Mouse (Mus musculus): ENCODE data around the gene Smg9. TPM values are rescaled to one million over a fixed set of nuclear protein-coding genes. Genes with fewer than 3 reads are reported as not detected.

Gene Smg9
- total RNA-seq, 1 experiment from 2014 or later = 20.1 TPM

- 0 out of 2 replicates have a peak, but pooled peaks have one; percentile 4 for ATAC-seq (replicated peaks; ENCODE audit: insufficient number of reproducible peaks, low FRiP score, low TSS enrichment, poor library complexity, severe bottlenecking)
Observed at GRCm38 (mm10) chr7:24373538-24374379, 25.7 kb upstream of the Smg9 start.

GRCm38 (mm10) chr7:24376456-24376855 lies 23.0 kb upstream of the Smg9 start:
- ATAC-seq (replicated peaks; ENCODE audit: insufficient number of reproducible peaks, low FRiP score, low TSS enrichment, poor library complexity, severe bottlenecking) = no peak

GRCm38 (mm10) chr7:24377091-24377865 lies 22.1 kb upstream of the Smg9 start:
- ATAC-seq (replicated peaks; ENCODE audit: insufficient number of reproducible peaks, low FRiP score, low TSS enrichment, poor library complexity, severe bottlenecking) = no peak

DNA sequence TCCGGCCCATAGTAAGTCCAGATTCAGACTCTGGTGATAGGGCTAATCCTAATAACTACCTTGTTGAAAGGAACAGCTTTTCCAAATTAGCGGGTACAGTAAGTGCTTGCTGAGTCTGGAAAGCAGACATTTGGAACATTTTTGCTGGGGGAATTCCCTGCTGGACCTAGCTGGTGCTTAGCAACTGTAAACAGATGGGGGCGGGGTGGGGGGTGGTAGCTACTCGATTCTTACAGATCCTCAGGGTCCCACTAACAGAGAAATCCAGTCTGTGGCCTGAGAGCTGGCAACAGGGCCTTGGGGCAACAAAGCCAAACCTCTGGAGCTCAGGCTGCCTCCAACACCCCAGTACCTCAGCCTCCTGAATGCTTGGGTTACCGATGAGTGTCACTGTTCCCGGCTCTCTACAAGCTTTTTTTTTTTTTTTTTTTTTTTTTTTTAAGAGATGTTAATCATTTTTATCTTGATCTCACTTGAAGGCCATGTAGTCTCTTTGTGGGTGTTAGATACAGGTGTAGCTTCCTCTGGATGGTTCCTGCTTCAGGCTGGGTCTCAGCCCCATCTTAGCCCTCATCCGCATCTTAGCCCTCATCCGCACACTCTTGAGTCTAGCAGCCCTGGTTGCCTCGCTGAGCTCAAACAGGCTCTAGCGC lies 21.2 kb upstream of the Smg9 start:
- ATAC-seq (replicated peaks; ENCODE audit: insufficient number of reproducible peaks, low FRiP score, low TSS enrichment, poor library complexity, severe bottlenecking) = no peak

DNA sequence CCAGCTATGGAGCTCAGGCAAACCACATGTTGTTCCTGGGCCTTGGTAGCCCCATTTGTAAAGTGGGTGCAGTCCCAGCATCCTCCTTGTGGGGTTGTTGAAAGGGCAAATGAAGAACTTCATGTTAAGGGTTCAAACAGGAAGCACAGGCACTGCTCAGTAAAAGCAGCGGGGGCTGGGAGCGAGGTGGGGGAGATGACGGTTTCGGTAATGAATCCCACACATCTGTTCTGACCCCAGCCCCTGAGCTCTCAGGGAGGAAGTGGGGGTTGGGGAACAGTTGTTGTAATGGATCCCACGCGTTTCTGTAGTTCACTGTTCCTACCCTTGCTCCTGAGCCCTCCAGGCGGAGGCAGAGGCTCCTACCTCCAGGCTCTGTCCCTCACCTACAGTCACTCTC lies 19.5 kb upstream of the Smg9 start:
- no peak; the same call in 1 of the 2 replicates for ATAC-seq (replicated peaks; ENCODE audit: insufficient number of reproducible peaks, low FRiP score, low TSS enrichment, poor library complexity, severe bottlenecking)

- ATAC-seq (replicated peaks; ENCODE audit: insufficient number of reproducible peaks, low FRiP score, low TSS enrichment, poor library complexity, severe bottlenecking) = no peak
Observed at GRCm38 (mm10) chr7:24380370-24380769, 19.0 kb upstream of the Smg9 start.

GRCm38 (mm10) chr7:24382730-24383372 lies 16.6 kb upstream of the Smg9 start:
- no peak for ATAC-seq (replicated peaks; ENCODE audit: insufficient number of reproducible peaks, low FRiP score, low TSS enrichment, poor library complexity, severe bottlenecking)

GRCm38 (mm10) chr7:24384070-24384469 lies 15.3 kb upstream of the Smg9 start:
- ATAC-seq (replicated peaks; ENCODE audit: insufficient number of reproducible peaks, low FRiP score, low TSS enrichment, poor library complexity, severe bottlenecking) = no peak

DNA sequence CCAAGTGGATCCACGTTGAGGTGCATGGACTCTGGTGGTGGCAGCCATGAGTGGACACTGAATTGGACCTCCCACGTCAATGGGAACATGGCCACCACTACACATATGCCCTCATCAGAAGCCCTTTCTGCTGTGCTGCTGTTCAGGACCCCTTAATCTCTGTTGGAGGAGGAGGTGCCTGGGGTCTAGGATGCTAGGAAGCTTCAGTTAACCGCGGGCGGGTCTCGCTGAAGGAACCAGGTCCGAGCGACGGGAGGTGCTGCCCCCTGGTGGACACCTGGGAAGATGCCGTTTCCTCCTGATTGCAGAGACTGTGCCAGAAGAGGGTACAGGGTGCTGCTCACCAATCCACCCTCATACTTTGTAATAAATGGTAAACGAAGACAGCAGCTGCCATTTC lies 14.6 kb upstream of the Smg9 start:
- ATAC-seq (replicated peaks; ENCODE audit: insufficient number of reproducible peaks, low FRiP score, low TSS enrichment, poor library complexity, severe bottlenecking) = peak; percentile 47

DNA sequence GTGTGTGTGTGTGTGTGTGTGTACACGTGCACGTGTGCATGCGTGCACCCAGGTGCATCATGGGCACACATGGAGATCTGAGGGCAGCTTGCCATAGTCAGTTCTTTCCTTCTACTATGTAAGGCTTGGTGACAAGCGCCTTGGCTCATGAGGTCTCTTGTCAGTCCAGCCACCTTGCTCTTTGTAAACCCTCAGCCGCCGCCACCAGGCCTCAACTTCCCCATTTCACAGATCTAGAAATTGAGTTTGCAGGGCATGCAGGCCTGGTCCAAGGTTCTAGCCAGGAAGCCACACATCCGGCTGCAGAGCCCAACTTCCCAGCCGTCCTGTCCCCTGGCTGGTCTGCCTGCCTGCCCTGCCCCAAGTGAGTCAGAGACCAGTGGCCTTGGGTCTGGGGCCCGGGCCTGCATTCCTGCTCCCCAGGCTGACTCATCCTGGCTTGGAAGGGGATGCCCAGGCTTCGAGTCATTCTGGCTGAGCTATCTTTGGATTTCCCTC lies 12.3 kb upstream of the Smg9 start:
- ATAC-seq (replicated peaks; ENCODE audit: insufficient number of reproducible peaks, low FRiP score, low TSS enrichment, poor library complexity, severe bottlenecking) = peak; percentile 44; the same call in 1 of the 2 replicates

GRCm38 (mm10) chr7:24389516-24390187 lies 9.8 kb upstream of the Smg9 start:
- ATAC-seq (replicated peaks; ENCODE audit: insufficient number of reproducible peaks, low FRiP score, low TSS enrichment, poor library complexity, severe bottlenecking) = no peak

DNA sequence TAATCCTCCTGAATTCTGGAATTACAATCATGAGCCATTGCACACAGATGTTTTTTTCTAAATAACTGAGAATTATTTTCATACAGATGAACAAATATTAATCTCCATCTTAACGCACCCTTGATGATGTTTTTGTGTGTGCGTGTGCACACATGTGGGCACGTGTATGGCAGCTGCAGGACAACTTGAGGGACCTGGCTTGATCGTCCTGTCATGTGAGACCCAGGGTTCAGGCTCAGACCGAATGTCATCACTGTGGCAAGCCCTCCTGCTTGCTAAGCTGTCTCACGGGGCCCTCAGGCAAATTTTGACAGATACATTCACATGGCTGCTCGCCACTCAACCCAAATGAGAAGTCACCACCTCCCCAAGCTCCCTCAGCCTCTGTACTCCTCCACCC lies 8.9 kb upstream of the Smg9 start:
- ATAC-seq (replicated peaks; ENCODE audit: insufficient number of reproducible peaks, low FRiP score, low TSS enrichment, poor library complexity, severe bottlenecking) = no peak

DNA sequence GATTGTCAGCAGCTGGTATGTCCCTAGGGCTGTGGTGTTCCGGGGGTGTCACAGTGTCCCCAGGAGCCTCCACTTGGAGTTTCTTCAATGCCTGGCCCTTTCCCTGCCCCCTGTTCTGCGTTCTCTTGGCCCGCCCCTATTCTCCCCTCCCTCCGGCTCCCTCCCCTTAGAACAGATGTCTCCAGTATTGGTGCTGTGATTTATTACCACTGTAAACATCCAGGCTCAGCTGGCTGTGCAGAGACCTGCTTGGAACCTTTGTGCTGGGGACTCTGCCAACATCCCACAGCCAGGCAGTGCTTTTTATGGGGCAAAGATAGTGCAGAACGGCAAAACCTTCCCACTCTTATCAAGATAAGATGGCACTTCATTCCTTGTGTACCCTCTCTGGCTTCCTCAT lies 8.3 kb upstream of the Smg9 start:
- no peak for ATAC-seq (replicated peaks; ENCODE audit: insufficient number of reproducible peaks, low FRiP score, low TSS enrichment, poor library complexity, severe bottlenecking)

GRCm38 (mm10) chr7:24391687-24392086 lies 7.7 kb upstream of the Smg9 start:
- ATAC-seq (replicated peaks; ENCODE audit: insufficient number of reproducible peaks, low FRiP score, low TSS enrichment, poor library complexity, severe bottlenecking) = no peak

DNA sequence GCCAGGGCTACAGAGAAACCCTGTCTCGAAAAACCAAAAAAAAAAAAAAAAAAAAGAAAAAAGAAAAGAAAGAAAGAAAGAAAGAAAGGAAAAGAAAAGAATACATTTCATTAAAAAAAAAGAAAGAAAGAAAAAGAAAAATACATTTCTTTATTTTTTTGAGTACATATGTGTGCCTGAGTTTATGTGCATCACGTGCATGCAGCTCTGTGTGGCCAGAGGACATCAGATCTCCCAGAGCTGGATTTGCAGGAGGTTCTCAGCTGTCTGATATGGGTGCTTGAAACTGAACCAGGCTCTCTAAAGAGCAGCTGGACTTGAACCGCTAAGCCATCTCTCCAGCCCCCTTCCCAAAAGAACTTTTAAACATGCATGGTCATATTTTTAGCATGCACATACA lies 5.4 kb upstream of the Smg9 start:
- no peak for ATAC-seq (replicated peaks; ENCODE audit: insufficient number of reproducible peaks, low FRiP score, low TSS enrichment, poor library complexity, severe bottlenecking)

- no peak for ATAC-seq (replicated peaks; ENCODE audit: insufficient number of reproducible peaks, low FRiP score, low TSS enrichment, poor library complexity, severe bottlenecking)
Observed at GRCm38 (mm10) chr7:24394475-24395161, 4.8 kb upstream of the Smg9 start.

DNA sequence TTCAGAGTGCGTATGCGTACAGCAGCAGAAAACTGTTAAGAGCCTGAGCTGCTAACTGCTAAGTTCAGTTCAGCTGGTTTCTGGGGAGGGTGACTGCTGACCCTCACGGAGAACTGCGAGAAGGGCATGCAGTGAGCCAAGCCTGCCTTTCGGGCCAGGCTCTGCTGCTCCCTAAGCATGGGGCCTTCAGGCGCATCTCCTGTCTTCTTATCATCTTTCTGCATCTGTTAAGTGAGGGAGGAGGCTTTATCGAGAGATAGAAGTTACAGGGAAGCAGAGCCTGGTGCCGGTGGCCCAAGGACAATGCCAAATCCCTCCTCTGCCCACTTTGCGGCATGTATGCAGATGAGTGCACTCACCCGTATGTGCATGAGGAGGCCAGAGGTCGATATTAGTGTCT lies 2.6 kb upstream of the Smg9 start:
- no peak for ATAC-seq (replicated peaks; ENCODE audit: insufficient number of reproducible peaks, low FRiP score, low TSS enrichment, poor library complexity, severe bottlenecking)

Data from monocyte, adult 5-6 weeks (primary cell).